Mouse (Mus musculus) thymus, adult 18-20 months (tissue): ENCODE measurements around the gene Hbb-bt.
"Not testable (repeated sequence)": the region's sequence is repeated elsewhere in the genome, so short reads cannot be mapped to it uniquely, and the experiment has no call there.

Experiments
- DNase-seq, 2 experiments: peaks; one replicate each; pipeline ENCODE4 v3.0.0; 2022; ENCODE audit warnings: mixed read lengths in 2 of 2

The Hbb-bt gene

GRCm38 (mm10) chr7:103813766-103814165 lies at the start of gene Hbb-bt:
Hbb-bt (minus strand) TSS chr7:103813996.
- DNase-seq = no peak

- no peak for DNase-seq
Measured at GRCm38 (mm10) chr7:103861531-103861930, 47.7 kb upstream of the Hbb-bt start.

GRCm38 (mm10) chr7:103860855-103861254 lies 47.1 kb upstream of the Hbb-bt start:
- no peak for DNase-seq

DNA sequence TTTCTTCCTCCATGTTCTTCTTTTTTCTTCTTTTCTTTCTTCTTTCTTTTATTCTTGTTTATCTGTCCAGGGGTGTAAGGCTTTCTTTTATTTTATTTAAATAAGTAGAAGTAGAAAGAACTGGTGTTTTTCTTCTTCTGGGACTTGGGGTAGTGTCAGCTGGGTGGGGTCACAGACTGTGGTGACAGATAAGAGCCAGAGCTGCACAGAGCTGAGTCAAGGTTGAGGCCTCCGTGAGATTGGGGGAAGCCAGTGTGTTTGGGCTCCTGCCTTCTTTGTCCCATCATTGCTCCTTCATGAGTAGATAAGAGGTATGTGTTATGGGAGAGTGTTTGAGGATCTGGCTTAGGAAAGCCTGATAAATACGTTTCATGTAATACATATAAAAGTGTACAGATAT lies 45.3 kb upstream of the Hbb-bt start:
- no peak for DNase-seq

- no peak for DNase-seq
Measured at GRCm38 (mm10) chr7:103854669-103855068, 40.9 kb upstream of the Hbb-bt start.

GRCm38 (mm10) chr7:103853090-103853489 lies 39.3 kb upstream of the Hbb-bt start, which contains the start of gene Hbb-y:
Hbb-y (minus strand) TSS chr7:103853216.
- DNase-seq = no peak

GRCm38 (mm10) chr7:103844525-103845325 lies 30.9 kb upstream of the Hbb-bt start:
- DNase-seq = no peak

DNA sequence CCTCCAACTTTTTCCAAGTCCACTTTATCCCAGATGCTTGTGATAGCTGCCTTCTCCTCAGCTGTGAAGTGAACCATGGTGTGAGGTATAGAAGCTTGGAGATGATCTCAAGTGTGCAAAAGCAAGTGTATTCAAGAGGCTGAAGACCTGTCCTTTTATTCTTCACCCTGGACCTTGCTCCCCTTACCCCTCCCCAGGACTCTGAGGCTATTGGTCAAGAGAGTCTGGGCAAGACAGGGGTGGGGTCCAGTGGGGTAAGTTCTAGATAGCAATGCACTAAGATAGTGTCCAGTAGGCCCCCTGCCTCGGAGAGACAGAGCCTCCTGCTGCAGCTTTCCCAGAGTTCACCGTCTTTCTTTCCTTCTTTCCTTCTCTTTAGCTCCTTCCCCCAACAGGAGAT lies 29.2 kb upstream of the Hbb-bt start, which contains the start of gene Hbb-bh1:
Hbb-bh1 (minus strand) TSS at position 131 of the 400 bp plus-strand sequence.
- no peak for DNase-seq

DNA sequence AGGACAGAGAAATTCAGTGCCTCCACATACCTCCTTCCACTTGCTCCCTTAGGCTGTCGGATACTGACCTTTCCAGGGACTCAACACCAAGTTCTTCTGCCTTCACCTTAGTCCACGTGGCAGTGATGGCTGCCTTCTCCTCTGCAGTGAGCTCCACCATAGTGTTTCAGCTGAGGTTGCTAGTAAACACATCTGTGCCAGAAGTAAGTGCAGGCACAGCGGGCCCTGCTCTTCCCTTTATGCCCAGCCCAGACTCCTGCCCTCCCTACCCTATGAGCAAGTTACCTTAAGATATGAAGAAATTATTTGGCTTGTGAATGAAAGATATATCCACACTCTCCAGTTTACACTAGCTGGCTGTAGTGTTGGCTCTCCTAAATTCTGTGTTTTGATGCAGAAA lies 26.5 kb upstream of the Hbb-bt start, which contains the start of gene Hbb-bh2:
Hbb-bh2 (minus strand) TSS at position 253 of the 400 bp plus-strand sequence.
- no peak for DNase-seq

GRCm38 (mm10) chr7:103827808-103828207 lies 14.0 kb upstream of the Hbb-bt start, which contains the start of gene Hbb-bs:
Hbb-bs (minus strand) TSS chr7:103828096.
- DNase-seq = no peak

DNA sequence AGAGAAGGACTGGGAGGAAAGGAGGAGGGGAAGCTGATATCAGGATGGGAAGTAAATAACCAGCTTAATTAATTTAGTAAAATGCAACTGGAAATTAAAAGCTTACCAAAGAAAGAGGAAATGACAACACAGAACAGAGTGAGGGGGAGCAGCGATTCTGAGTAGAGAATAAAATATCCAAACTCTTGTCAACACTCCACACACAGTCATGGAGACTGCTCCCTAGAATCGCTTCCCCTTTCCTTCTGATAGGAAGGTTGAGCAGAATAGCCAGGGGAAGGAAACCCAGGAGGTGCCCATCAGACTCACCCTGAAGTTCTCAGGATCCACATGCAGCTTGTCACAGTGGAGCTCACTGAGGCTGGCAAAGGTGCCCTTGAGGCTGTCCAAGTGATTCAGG lies 13.3 kb upstream of the Hbb-bt start:
- DNase-seq = not testable (repeated sequence)

DNA sequence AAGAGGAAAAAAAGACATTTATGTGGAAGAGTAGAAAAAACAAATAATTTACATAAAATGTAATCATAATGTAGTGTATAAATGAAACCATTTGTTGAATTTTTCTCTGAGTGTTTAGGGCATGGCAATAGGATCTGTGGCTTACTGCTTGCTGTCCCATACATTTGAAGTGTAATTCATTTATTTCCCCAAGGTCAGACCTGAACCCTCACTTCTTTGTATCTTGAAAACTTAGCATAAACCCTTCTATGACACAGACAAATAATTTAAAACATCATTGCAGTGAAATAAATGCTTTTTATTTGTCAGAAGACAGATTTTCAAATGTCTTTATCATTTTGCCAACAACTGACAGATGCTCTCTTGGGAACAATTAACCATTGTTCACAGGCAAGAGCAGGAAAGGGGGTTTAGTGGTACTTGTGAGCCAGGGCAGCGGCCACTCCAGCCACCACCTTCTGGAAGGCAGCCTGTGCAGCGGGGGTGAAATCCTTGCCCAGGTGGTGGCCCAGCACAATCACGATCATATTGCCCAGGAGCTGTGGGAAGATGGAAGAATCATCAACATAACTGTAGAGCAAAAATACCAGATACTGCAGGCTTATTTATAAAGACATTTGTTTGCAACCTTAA lies 12.6 kb upstream of the Hbb-bt start:
- DNase-seq = no peak

GRCm38 (mm10) chr7:103825536-103826254 lies 11.9 kb upstream of the Hbb-bt start:
- DNase-seq = no peak

- DNase-seq = no peak
Measured at GRCm38 (mm10) chr7:103824597-103824996, 10.8 kb upstream of the Hbb-bt start.

- not testable (repeated sequence) for DNase-seq
Measured at GRCm38 (mm10) chr7:103815085-103815484, 1.3 kb upstream of the Hbb-bt start.

- DNase-seq = not testable (repeated sequence)
Measured at GRCm38 (mm10) chr7:103813152-103813551, 644 bp downstream of the Hbb-bt start.

DNA sequence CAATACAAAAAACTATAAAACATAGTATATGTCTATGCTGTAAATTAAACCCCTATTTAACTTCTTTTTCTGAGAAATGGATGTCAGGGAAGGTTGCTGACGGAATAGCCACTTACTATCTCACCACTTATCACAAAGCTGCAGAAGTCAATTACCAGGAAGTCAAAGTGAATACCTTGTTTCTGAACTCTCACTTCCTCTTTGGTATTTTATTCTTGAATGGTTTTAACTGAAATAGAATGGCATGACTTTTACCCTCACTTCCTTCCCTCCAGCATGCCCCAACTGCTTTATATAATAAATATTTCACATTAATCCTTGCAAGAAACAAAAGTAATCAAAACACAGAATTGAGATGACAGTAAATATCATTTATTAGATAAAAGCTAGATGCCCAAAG lies 1.6 kb downstream of the Hbb-bt start:
- no peak for DNase-seq

DNA sequence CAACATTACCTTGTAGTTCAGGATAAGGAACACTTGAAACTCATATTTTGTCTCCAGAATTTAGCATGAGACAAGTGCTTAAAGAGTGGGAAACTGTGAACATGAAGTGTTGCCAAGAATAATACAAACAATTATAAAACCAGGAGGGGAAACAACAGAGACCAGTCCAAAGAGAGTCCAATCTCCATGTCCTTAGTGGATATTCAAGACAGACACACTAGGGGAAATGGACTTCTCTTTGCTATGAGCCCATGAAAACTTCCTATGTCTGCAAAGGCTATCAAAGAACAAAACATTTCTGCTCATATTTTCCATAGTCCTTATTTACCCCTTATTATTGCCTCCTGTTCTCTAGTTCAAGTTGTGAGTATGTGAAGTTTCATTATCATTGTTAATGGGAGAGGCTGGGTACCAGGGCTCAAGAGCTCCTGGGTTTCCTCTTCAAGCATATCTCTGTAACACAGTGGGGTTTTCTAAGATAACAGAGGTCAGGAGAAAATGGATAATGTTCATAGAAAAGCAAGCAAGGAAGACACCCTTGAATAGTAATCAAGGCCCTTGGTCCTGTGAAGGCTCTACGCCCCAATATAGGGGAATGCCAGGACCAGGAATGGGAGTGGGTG lies 2.5 kb downstream of the Hbb-bt start:
- DNase-seq = no peak

DNA sequence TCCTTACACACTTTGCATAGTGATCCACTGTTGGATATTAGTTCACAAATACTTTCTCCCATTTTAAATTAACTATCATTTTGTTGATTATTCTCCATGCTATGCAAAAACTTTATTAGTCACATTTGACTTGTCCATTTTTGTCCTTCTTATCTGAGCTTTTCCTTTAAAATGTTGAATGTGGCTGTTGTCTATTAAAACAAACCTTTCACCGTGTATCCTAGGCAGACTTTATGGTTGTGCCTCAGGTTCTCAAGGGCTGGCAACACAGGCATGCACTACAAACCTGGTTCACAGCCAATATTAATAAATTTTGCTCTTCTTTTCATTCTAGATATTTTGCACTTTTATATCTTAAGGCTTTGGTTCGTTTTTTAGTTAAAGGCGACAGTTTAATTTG lies 3.0 kb downstream of the Hbb-bt start:
- no peak for DNase-seq

DNA sequence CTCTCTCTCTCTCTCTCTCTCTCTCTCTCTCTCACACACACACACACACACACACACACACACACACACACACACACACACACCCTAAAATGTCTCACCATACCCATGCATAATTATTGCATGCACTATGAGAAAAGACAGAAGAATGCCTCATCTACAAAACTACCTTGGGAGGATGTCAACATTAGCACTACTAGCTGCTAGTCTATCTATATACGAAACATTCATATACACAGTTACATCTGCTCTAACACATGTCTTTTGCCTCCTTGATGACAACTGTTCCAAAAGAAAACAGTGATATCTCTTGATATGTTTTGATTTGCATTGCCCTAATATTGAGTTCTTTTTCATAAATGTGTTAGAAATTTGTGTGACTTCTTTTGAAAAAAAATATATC lies 3.5 kb downstream of the Hbb-bt start:
- DNase-seq = no peak

GRCm38 (mm10) chr7:103809801-103810155 lies 4.0 kb downstream of the Hbb-bt start:
- DNase-seq = no peak

DNA sequence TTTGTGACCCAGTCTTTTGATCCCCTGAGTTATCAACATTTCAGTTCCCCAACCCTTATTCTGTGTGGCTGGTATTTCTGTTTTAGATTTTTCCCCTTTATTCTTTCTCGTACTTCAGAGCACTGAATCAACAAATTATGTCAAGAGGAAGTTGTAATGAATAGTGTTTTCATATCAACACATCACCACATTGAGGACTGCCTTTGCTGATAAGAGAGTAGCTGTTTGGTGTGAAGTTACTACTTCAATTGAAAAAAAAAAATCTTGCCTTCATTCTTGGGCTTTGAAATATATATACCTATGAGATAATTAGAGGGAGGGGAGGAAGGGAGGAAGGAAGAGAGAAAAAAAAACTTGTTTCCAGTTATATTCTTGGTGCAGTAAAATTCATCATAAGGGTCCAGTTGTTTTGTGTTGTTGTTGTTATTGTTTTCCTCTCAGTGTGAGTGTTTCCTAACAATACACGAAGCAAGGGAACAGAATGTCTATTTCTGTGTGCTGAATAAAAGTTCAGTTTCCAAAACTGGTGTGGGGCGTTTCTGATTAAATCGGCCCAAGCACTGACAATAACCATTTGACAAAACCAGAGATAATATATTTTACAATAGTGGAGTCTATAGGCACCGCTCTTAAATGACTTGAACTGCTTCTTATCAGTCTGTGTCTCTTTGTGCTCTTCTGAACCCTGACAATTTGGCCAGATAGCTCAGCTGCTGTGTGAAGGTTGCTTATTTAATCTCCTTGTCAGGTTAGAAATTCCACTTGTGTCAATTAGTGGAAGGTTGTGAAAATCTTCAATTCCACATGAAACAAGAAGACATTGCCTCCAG lies 4.6 kb downstream of the Hbb-bt start:
- DNase-seq = no peak
